Mouse (Mus musculus) bone marrow macrophage, adult 2 months (primary cell): ENCODE data around the gene Acnat2.
"Not testable (repeated sequence)": the region's sequence is repeated elsewhere in the genome, so short reads cannot be mapped to it uniquely, and the experiment has no call there.

Experiments
- CTCF ChIP-seq: IDR thresholded peaks from 2 replicates; pipeline ENCODE4 v1.5.1; 2012; ENCODE audit warnings: low read depth, mild to moderate bottlenecking, low read length, moderate library complexity
- POLR2A ChIP-seq: IDR thresholded peaks from 2 replicates; pipeline ENCODE4 v1.6.1; 2012; ENCODE audit warnings: mild to moderate bottlenecking, low read depth, low read length, borderline replicate concordance

- TF ChIP-seq CTCF, POLR2A: not testable (repeated sequence)
Observed at GRCm38 (mm10) chr4:49348001-49348400, 60.0 kb downstream of the Acnat2 start.
